9 mouse cellular contexts compared by ENCODE assay signal in the genomic region with DNA sequence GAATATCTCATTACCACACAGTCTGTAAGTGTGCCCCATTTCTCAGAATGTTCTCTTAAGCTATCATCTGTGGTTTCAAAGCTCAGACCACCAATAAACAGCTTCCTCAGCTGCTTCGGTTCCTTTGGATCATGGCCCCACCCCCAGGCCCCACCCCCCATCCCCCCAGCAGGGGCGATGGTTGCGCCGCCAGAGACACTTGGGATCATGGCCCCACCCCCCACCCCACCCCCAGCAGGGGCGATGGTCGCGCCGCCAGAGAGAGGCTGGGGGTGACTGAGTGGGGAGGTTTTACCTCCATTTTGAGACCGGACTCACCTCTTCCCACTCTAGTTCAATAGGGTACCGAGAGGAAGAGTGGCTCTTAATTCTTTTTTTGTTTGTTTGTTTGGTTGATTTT. TPM values are rescaled to one million over a fixed set of nuclear protein-coding genes. Genes with fewer than 3 reads are reported as not detected.
DNase-seq lines count a peak whose midpoint lies in the region; ATAC-seq and TF ChIP-seq lines count a peak whose summit lies in the region.
"Had no signal": no experiment of that assay in that cellular context is flagged by ENCODE, and none has a peak within 500 bp of the region (broad histone marks: within the 10 kb centered on the region; RNA-seq: fewer than 3 reads in every experiment).

No protein-coding gene starts in this region.

- H3K9me3 ChIP-seq in kidney, embryonic 15.5 days (replicated peaks): no peaks in the 10 kb centered on the region
- H3K9me3 ChIP-seq in embryonic facial prominence, embryonic 13.5 days: no peaks in the 10 kb centered on the region
- no peaks in the 10 kb centered on the region for H3K9me3 ChIP-seq in intestine, postnatal 0 days (ENCODE audit: control insufficient read depth)
- no peaks in the 10 kb centered on the region for H3K9me3 ChIP-seq in midbrain, embryonic 16.5 days (replicated peaks; ENCODE audit: control insufficient read depth, low read length, poor library complexity, severe bottlenecking)

- H3K4me1 ChIP-seq in kidney, embryonic 15.5 days: peaks cover 22% of the 10 kb centered on the region
- peaks cover 19% of the 10 kb centered on the region for H3K4me1 ChIP-seq in embryonic facial prominence, embryonic 13.5 days
- peaks cover 3% of the 10 kb centered on the region; the same call in 1 of the 2 replicates for H3K4me1 ChIP-seq in intestine, postnatal 0 days (replicated peaks; ENCODE audit: control insufficient read depth, insufficient read depth, low read length)
- peaks cover 14% of the 10 kb centered on the region for H3K4me1 ChIP-seq in midbrain, embryonic 16.5 days (ENCODE audit: control insufficient read depth, insufficient read depth, low read length)

- H3K36me3 ChIP-seq in kidney, embryonic 15.5 days: no peaks in the 10 kb centered on the region
- H3K36me3 ChIP-seq in embryonic facial prominence, embryonic 13.5 days: no peaks in the 10 kb centered on the region
- no peaks in the 10 kb centered on the region for H3K36me3 ChIP-seq in intestine, postnatal 0 days (ENCODE audit: control insufficient read depth, insufficient read depth)
- no peaks in the 10 kb centered on the region; the same call in 1 of the 2 replicates for H3K36me3 ChIP-seq in midbrain, embryonic 16.5 days (ENCODE audit: control insufficient read depth, insufficient read depth, low read length)

- DNase-seq in kidney, postnatal 25 days: no peak
- no peak for DNase-seq in adrenal gland, adult 18-20 months (ENCODE audit: low spot score in 2 of 2)
- DNase-seq in frontal cortex, postnatal 10 days (ENCODE audit: low spot score in 2 of 2): no peak
- no peak for DNase-seq in urinary bladder, adult 18-20 months (ENCODE audit: low spot score in 2 of 2)
- DNase-seq: kidney, adult 11 months had no signal

- ATAC-seq in kidney, embryonic 15.5 days (replicated peaks; ENCODE audit: low FRiP score): no peak
- no peak for ATAC-seq in embryonic facial prominence, embryonic 13.5 days (ENCODE audit: insufficient number of reproducible peaks, insufficient read depth, low FRiP score, low TSS enrichment, low read depth)
- no peak for ATAC-seq in intestine, postnatal 0 days
- ATAC-seq in midbrain, embryonic 16.5 days: no peak

- H3K27ac ChIP-seq in kidney, embryonic 15.5 days: no peak overlapping the region
- H3K27ac ChIP-seq in embryonic facial prominence, embryonic 13.5 days: no peak overlapping the region
- H3K27ac ChIP-seq in intestine, postnatal 0 days (ENCODE audit: low read depth, low read length): no peak overlapping the region
- H3K27ac ChIP-seq in midbrain, embryonic 16.5 days (ENCODE audit: low read length): no peak overlapping the region

- H3K9ac ChIP-seq in kidney, embryonic 15.5 days: no peak overlapping the region
- peak overlapping the region; percentile 58; the same call in 1 of the 2 replicates for H3K9ac ChIP-seq in embryonic facial prominence, embryonic 13.5 days
- no peak overlapping the region for H3K9ac ChIP-seq in intestine, postnatal 0 days (ENCODE audit: low read depth, low read length)
- no peak overlapping the region for H3K9ac ChIP-seq in midbrain, embryonic 16.5 days (ENCODE audit: low read depth, low read length)

- peak overlapping the region; percentile 57 for H3K4me2 ChIP-seq in kidney, embryonic 15.5 days
- peak overlapping the region; percentile 54 for H3K4me2 ChIP-seq in embryonic facial prominence, embryonic 13.5 days
- 0 out of 2 replicates have a peak overlapping the region, but pooled peaks have one; percentile 30 for H3K4me2 ChIP-seq in intestine, postnatal 0 days (replicated peaks; ENCODE audit: low read depth)
- peak overlapping the region; percentile 28; the same call in 1 of the 2 replicates for H3K4me2 ChIP-seq in midbrain, embryonic 16.5 days (ENCODE audit: low read length)

- peak overlapping the region; percentile 18; the same call in 1 of the 2 replicates for H3K4me3 ChIP-seq in kidney, embryonic 15.5 days (replicated peaks)
- H3K4me3 ChIP-seq in embryonic facial prominence, embryonic 13.5 days: peak overlapping the region; percentile 27
- no peak overlapping the region for H3K4me3 ChIP-seq in intestine, postnatal 0 days (ENCODE audit: low read depth, low read length)
- H3K4me3 ChIP-seq in midbrain, embryonic 16.5 days (ENCODE audit: low read depth, low read length): no peak overlapping the region

- H3K27me3 ChIP-seq in kidney, embryonic 15.5 days: no peaks in the 10 kb centered on the region
- H3K27me3 ChIP-seq in embryonic facial prominence, embryonic 13.5 days: no peaks in the 10 kb centered on the region
- H3K27me3 ChIP-seq in intestine, postnatal 0 days (replicated peaks; ENCODE audit: control insufficient read depth, insufficient read depth, low read length): no peaks in the 10 kb centered on the region
- H3K27me3 ChIP-seq in midbrain, embryonic 16.5 days (ENCODE audit: control insufficient read depth, insufficient read depth, low read depth, low read length): no peaks in the 10 kb centered on the region

- no peak for TF ChIP-seq CTCF in intestine, postnatal 0 days (IDR thresholded peaks at IDR 0.05; ENCODE audit: low read depth)

- WGBS in kidney, embryonic 15.5 days: 5% methylated on average over 10 of the region's 10 CpGs
- 6% methylated on average over 10 of the region's 10 CpGs for WGBS in embryonic facial prominence, embryonic 13.5 days
- 8% methylated on average over 10 of the region's 10 CpGs for WGBS in intestine, postnatal 0 days
- WGBS in midbrain, embryonic 16.5 days: 3% methylated on average over 10 of the region's 10 CpGs

RNA-seq across cellular contexts. Expression of a gene that starts 3.4 kb away (rescaled TPM):
- polyA plus RNA-seq in kidney, embryonic 15.5 days (2015; fragmentation: Nextera tagmentation; extraction: Ambion mirVana): 40.0 and 42.9 TPM in 2 replicates
- polyA plus RNA-seq in embryonic facial prominence, embryonic 13.5 days (2015; fragmentation: Nextera tagmentation; extraction: Ambion mirVana): 44.9 and 47.8 TPM in 2 replicates
- 16.7 and 18.0 TPM in 2 replicates for polyA plus RNA-seq in intestine, postnatal 0 days (2015; fragmentation: Nextera tagmentation; extraction: Ambion mirVana)
- polyA plus RNA-seq in midbrain, embryonic 16.5 days (2015; fragmentation: Nextera tagmentation; extraction: Ambion mirVana): 38.3 and 38.4 TPM in 2 replicates
- 100 to 1,000 TPM; 121 to 127 TPM for total RNA-seq in adrenal gland, adult 18-20 months (2021)

RNA-seq across cellular contexts. Expression of a gene that starts 46.5 kb away (rescaled TPM):
- polyA plus RNA-seq in kidney, embryonic 15.5 days (2015; fragmentation: Nextera tagmentation; extraction: Ambion mirVana): 19.3 and 20.0 TPM in 2 replicates
- 18.0 and 22.9 TPM in 2 replicates for polyA plus RNA-seq in embryonic facial prominence, embryonic 13.5 days (2015; fragmentation: Nextera tagmentation; extraction: Ambion mirVana)
- 6.1 and 7.0 TPM in 2 replicates for polyA plus RNA-seq in intestine, postnatal 0 days (2015; fragmentation: Nextera tagmentation; extraction: Ambion mirVana)
- 32.7 and 39.2 TPM in 2 replicates for polyA plus RNA-seq in midbrain, embryonic 16.5 days (2015; fragmentation: Nextera tagmentation; extraction: Ambion mirVana)
- total RNA-seq in adrenal gland, adult 18-20 months (2021): 1 to 10 TPM; 4.4 to 5.3 TPM

Comparison
In these comparisons a context has a peak if more than half of its experiments do, and no peak if none do; other contexts are left out.
1. H3K4me3 ChIP-seq: peak in kidney, embryonic 15.5 days (single experiment) and embryonic facial prominence, embryonic 13.5 days (single experiment); none in intestine, postnatal 0 days (single experiment) and midbrain, embryonic 16.5 days (single experiment).
2. Peak in every context shown above with its lines, with median percentiles within 50 percentile points of each other: H3K4me2 ChIP-seq.